Mouse (Mus musculus) spleen, adult 2 months (tissue): ENCODE data around the gene Smtnl2.

Experiments
- CTCF ChIP-seq: fragments of 200-500 bp; IDR thresholded peaks from 2 replicates; pipeline ENCODE4 v1.5.1; 2011; ENCODE audit warnings: mild to moderate bottlenecking, inconsistent platforms; ENCODE audit not compliant: insufficient read depth, insufficient read length, insufficient replicate concordance; ENCODE audit errors: extremely low read depth
- POLR2A ChIP-seq: fragments of 200-500 bp; IDR thresholded peaks from 2 replicates; pipeline ENCODE4 v1.6.1; 2011; ENCODE audit warnings: low read depth, low read length, inconsistent platforms

DNA sequence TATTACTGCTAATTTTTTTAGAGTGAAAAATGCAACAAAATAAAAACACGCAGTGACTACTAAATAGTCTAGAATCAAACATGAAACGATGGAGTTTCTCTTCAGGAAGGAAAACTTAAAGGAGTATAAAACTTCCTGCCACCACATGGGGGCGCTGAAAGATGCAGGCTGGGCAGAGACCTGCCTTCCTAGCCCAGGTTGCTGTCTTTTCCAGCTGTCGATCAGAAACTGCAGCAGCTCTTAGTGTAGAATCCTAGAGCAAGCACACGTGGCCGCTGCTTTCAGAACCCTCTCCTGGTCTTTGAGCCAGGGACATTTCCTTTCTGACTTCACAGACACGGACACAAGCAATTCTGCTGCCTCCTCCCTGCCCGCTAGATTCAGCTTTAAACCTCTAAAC is 67.6 kb downstream of the Smtnl2 start:
- no peak for TF ChIP-seq CTCF
- TF ChIP-seq POLR2A = no peak
